Mouse (Mus musculus) gastrocnemius, postnatal 36 days (tissue): ENCODE data around the gene Asb6. TPM values are rescaled to one million over a fixed set of nuclear protein-coding genes. Genes with fewer than 3 reads are reported as not detected.

ENCODE experiments used
- DNase-seq, 2 experiments: peaks; one replicate each; pipeline ENCODE4 v3.0.0; 2022
- intact Hi-C: fragments of 180-260 bp; cut with DNase I; formaldehyde crosslinking; loops from one replicate; pipeline ENCODE4 v1.15.1; 2025
- total RNA-seq, 2 experiments: library from RNA; stranded (reverse); gene quantifications; 2 replicates each; pipeline ENCODE4 v1.2.3; 2021

The Asb6 gene
- total RNA-seq, 2 experiments from 2014 or later, result 6.6 to 7.6 TPM

DNA sequence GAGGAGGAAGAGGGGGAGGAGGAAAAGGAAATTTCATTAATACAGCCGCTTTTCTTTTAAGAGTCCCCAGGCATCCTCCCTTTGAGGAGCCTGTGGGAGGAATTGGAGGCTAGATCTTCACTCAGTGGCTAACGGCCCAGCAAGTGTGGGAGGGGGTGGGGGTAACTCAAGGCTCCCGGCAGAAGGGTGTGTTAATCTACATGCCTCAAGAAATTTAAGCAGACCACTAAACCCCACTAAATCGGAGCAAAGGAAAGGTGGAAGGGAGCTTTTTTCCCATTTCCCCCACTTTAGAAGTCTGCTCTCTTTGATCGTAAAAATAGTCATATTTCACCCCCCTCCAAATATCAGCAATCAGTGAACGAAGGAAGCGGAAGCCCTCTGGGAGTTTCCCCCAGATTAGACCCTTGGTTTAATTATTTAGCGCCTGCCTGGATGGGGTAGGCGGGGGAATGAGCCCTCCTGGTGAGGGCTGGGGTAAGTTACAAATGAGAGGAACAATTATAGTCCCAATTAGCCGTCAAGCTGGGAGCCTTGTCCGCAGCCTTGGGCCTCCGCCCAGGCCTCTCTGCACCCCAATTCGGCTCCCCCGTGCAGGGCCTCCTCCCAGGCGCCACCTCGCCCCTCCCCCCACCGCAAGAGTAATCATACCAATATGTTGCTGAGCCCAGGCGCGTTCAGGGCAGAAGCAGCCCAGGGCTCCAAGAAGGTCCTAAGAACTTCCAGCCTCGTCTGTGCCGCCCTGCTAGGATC lies 6.3 kb upstream of the Asb6 start:
- intact Hi-C loops, result no loop called here
- no peak for DNase-seq

DNA sequence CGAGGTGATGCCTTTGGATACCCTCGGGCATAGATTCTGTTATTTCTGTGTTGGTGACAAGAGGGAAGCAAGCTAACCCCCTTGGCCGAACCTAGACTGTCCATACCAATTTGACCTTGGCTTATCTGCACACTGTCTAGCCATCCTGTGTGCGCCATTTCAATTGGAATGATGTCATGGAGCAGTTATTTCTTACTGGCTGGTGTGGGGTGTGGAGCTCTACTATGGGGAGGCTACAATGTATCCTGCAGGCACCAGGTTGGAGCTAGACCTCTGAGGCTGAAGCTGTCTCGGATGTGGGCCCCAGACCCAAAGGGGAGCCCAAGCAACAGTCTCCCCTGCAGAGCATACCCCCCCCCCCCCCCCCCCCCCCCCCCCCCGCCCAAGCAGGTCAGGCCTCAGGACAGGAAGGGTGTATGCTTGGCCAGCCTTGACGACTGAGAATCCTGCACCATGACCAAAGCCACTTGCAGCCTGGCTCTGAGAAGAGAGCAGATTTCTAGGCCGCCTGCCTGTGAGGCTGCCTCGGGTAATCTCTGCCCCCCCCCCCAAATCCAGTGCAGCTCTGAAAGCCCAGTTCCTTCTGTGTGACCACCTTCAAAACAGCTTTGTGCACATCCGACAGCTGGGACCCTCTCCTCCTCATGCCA lies 4.4 kb upstream of the Asb6 start, which contains the start of gene Prrx2:
Prrx2 (plus strand) TSS at position 600 of the 650 bp plus-strand sequence.
- intact Hi-C loops, result no loop called here

DNA sequence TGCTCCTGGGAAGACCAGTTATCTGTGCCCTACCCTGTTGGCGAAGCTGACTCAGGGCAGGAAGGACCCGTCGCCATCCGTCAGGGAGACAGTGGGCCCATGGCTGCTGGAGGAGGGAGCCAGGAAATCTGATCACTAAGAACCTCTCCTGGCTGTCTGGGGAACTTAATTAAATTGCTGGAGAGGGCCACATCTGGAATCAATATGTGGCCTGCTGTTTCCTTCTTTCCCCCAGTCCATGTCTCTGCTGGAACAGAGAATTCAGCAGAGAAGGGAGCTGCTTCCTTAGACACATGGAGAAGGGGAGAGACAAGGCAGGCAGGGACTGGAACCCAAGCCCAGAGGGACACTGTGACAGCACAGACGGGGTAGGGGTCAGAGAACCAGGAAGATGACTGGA lies 3.5 kb upstream of the Asb6 start:
- no peak for DNase-seq
- intact Hi-C loops, result no loop called here

More for the DNA sequence above, 4.4 kb upstream of the Asb6 start, which contains the start of gene Prrx2:
- DNase-seq, result no peak

DNA sequence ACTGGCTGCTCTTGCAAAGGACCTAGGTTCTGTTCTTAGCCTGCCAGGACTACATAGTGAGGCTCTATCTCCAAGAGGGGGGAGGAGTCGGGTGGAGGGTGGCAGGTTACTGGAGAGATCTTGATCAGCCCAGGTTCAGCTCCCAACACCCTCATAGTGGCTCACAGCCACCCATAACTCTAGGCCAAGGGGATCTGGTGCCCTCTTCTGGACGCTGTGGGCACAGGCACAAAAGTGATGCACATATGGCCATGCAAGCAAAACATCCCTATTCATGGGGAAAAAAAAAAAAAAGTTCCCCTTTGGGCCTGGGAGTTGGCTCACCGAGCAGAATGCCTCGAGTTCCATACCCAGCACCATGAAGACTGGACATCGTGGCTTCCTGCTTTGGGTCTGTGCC lies 818 bp downstream of the Asb6 start:
- intact Hi-C loops, result loop anchor here (5.0 kb wide), 1 partner anchor 103 kb away; no protein-coding TSS in a partner anchor
- no peak for DNase-seq

DNA sequence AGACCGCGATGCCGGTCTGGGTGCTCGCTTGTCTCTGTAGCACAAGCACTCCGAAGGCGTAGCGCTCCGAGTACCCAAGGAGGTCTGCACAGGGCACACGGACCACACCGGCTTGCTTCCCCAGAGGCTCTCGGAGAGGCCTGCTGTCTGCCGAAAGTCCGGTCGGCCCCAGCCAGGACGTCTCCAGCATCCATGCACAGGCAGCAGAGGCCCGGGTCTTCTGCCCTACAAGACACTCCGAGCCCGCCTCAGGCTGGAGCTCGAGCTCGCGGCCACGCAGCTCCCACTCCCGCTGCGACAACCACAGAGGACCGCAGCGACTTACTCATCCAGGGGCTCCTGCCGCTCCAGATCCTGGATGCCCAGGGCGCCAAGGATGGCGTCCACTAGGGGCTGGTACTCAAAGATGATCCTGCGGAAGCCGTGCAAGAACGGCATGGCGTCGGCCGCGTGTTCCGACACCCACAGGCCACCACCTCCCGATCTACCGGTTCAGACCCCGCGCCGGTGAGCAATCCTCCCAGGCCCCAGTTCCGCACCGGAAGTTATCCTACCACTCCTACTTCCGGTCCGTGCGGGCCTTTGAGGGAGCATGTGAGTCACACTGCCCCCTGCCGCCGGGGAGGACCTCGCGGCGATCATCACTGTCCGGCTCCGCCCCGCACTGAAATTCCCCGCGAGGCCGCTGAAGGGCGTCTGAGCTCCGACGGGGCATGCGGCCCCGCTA lies 2.2 kb downstream of the Asb6 start:
- DNase-seq, result peak; percentile 93 to 98
- intact Hi-C loops, result loop anchor here (5.0 kb wide), 1 partner anchor 104 kb away; no protein-coding TSS in a partner anchor

DNA sequence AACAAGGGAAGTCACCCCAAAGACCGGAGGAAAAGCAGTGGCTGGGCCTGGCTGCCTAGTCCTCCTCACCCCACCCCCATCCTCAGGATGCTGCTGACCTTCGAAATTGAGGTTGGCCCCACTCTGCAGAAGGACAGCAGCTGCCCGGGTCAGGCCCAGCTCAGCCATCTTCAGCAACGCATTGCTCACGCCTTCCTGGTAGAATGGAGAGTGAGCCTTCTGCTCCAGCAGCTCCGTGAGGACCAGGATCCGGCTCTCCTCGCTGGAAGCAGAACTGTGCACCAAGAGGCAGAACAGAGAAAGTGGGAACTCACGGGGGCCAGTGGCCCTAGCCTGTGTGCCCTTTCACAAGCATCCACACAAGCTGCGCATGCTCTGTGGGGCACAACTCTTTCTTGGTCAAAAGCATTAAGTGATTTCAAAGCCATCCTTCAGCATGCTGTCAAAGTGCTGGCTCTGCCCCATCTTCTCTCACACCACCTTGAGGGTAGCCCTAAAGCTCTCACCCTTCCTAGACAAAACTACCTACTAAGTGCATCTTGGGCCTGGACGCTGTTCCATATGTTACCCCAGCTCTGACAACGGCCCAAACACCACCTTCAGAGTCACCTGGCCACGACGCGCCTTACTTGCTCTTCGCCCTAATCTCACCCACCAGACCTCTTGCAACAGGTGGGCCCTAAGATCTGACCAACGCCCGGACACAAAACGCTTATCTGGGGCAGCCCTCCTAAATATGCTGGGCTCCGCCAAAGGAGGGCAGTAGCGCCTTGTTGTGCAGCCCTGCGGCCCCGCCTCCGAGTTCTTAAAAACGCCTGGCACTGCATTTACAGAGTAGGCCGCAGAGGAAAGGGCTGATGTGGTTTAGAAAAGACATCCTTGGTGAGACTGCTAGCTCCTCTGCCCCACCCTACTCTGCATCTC lies 3.0 kb downstream of the Asb6 start:
- no peak for DNase-seq
- intact Hi-C loops, result loop anchor here (5.0 kb wide), 1 partner anchor 105 kb away; no protein-coding TSS in a partner anchor

DNA sequence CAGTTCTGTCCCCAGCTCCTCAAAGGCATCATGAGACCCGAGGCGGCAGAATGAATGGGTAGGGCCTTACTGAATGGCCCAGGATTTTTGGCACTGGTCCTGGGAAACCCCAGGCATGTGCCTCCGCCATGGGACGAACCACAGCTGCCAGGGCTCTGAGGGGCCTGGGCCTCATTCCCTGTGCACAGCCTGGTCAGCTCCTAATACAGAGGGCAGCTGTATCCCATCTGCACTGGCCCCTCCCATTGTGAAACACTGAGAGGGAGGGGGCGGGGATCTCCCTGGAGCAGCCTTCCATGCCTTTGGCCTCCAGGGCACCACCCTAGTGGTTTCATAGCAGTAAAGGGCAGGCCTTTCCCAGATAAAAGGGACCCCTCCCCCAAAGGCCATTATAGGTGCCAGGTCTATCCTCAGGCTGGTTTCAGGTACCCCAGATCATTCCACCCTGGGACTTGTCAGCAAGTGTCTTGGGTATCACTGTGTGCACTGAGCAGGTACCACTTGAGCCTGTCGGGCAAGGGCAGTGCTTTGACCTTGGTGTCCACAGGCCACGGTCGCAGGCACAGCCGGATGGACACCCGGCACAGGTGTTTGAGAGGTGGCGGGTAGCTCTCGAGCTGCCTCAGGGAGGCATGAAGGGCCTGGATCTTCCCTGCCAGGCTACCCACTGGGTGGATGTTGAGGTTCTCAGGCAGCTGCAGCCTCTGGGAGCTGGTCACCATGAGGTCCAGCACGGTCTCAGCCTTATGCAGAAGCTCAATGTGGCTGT lies 6.6 kb downstream of the Asb6 start:
- DNase-seq, result no peak

DNA sequence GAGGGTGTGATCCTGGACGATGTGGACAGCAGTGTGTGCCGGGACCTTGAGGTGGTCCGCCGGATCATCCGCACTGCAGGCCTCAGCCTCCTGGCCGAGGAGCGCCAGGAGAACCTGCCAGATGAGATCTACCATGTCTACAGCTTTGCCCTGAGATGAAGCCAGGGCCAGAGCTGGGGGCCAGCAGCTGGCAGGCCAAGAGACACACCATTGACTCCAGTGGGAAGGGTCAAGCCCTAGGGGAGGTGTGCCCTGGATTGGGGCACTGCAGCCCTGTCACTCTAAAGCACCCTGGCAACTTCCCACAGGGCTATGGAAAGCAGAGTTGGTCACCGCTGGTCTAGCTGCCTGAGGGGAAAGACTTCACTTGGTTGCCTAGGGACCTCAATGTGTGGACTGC lies 7.7 kb downstream of the Asb6 start:
- DNase-seq, result no peak
- intact Hi-C loops, result no loop called here

More for the DNA sequence above, 6.6 kb downstream of the Asb6 start:
- intact Hi-C loops, result no loop called here

DNA sequence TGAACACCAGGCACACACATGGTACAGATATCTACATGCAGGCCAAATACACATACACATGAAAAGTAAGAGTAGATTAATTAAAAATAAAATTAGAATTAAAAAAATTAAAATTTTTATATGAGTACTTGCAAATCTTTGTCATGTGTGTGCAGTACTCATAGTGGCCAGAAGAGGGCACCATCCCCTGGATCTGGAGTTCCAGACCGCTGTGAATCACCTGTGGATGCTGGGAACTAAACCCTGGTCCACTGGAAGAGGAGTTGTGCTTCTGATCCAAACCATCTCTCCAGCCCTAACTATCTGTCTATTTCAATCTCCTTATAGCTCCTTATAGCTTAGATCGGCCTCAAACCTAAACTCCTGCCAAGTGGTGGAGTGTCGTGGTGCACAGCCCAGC lies 9.1 kb downstream of the Asb6 start:
- intact Hi-C loops, result no loop called here
- no peak for DNase-seq

DNA sequence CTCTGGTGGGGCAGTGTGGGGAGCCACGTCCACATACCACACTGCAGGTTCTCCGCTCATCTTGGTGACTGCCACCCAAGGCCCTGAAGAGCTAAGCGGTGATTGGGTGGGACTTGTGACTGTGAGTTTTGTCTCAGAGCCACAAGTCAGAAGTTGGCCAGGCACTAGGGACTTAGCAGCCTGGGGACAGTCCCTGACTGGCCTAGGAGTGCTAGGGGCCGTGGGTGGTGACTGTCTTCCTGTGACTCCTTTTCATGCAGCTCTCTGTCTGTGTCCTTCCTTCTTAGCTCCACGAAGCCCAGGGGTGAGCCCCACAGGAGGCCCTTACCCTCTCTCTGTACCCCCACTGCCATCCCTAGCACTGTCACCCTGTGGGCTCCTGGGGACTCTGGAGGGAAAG lies 10.3 kb downstream of the Asb6 start:
- no peak for DNase-seq
- intact Hi-C loops, result no loop called here

DNA sequence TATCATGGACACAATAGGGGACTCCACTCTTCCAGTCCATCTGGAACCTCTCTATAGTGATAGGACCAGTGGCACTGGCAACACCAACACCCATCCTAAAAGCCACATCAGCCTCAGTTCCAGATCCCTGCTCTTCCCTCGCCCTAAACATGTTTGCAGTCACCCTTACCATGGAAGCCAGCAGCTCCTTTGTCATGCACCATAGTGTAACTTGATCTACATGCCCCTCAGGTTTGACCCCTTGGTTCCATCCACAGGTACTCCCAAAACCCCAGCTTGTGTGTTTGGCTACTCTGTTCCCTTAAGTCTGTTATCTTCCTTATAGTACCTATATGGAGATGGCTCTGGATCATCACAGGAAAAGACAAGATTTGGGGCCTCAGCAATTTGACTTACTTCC lies 13.8 kb downstream of the Asb6 start:
- intact Hi-C loops, result no loop called here
- no peak for DNase-seq

DNA sequence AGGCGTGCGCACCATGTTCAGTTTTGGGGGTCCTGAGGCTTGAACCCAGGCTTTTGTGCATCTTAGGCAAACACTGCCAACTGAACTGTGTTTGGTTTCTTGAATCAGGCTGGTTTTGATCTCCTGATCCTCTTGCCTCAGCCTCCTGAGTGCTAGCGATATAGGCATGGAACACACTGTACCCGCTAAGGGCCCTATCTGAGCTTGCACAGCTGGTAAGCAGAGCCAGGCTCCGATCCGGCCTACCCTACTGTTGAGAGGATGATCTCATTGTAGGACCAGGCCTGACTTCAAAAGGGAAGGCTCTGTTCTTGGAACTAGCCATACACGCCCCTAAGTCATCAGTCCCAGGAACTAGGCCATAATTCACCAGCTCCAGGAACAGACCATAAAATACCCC lies 19.6 kb downstream of the Asb6 start:
- no peak for DNase-seq
- intact Hi-C loops, result no loop called here

DNA sequence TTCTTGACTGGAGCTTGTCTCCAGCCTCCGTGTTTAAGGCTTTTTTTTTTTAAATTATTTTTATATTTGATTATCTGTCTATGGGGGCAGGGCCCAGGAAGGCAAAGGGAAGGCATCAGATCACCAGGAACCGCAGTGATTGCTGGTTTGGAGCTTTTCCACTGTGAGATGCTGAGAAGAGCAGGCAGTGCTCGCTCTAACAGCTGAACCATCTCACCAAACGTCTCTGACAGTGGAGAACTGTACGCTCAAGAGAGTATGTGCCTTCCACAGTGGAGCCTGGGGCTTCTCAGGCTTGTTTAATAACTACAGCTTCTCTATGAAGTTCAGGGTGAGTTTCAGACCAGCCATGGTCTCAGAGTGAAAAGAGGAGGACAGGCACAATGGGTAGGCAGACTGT lies 20.6 kb downstream of the Asb6 start:
- no peak for DNase-seq
- intact Hi-C loops, result no loop called here

DNA sequence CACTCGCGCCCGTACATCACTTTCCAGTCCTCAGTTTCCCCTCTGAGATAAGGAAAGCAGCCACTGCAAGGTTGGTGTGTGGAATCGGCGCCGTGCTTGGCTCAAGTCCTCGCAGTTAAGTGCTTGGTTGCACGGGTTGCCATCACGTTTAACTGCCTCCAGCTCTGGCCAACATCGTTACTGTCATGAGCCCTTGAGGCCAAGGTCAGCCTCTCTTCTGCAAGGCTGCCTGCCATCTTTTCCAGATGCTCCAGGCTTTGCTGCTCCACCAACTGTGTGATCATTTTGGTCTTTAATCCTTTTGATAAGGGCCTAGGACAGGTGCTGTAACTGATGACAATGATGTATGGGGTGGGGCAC lies 21.9 kb downstream of the Asb6 start:
- intact Hi-C loops, result no loop called here
- no peak for DNase-seq

DNA sequence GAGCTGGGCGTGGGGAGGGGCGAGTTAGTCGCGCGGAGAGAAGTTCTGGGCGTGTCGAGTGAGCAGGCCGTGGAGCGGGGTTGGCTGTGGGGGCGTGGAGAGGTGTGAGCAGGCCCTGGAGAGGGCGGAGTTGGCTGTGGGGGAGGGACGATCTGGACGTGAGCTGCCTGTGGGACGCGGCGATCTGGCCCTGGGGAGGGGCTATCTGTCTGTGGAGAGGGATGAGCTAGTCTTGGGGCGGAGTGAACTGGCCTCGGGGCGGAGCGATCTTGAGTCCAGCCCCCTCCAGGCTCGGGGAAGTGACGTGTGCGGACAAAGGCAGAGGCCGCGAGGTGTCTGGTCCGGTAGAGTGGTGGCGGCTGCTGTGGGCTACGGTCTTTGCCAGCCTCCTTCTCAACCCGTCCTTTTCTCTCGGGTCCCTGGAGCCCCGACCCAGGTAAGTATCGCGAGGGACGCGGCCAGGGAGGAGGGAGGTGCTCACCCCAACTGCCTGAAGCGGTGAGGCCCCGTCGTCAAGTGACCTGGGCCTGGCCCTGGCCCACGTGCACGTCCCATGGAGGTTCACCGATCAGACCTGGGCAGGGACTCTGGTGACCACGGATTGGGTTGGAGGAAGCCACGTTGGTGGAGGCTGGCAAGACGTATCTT lies 22.4 kb downstream of the Asb6 start, which contains the start of gene Ntmt1:
Ntmt1 (plus strand) TSS at position 179 of the 648 bp plus-strand sequence.
- DNase-seq, result peak; percentile 98 to 100
- intact Hi-C loops, result no loop called here

DNA sequence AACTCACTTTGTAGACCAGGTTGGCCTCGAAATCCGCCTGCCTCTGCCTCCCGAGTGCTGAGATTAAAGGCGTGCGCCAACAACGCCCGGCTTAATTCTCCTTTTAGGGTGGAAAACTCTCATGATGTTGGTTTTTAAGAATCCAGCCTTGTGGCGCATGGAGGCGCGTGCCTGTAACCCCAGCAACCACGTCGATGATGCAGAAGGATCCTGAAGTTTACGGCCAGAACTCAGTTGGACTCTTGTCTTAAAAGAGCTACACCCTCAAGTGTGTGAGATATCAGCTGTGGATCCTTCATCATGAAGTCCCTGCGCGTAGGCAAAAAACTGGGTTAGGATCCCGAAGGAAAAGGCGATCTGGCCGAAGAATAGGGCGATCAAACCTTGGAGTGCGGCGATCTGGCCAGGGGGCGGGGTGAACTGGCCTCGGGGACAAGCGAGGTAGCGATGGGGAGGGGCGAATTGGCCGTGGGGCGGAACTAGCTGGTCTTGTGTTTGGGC lies 22.9 kb downstream of the Asb6 start:
- DNase-seq, result no peak

DNA sequence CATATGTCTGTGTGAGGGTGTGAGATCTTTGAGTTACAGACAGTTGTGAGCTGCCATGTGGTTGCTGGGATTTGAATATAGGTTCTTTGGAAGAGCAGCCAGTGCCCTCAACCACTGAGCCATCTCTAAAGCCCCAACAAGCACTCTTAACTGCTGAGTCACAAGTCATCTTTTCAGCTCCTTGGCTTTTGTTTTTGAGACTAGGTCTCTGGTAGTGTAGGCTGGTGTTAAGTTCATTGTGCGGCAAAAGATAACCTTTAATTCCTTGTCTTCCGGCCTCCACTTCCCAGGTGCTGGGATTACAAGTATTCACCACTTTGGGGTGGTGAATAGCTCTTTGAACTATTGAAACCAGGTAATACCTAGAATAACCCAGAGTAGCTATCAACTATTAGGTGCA lies 24.1 kb downstream of the Asb6 start:
- intact Hi-C loops, result no loop called here
- DNase-seq, result no peak

More for the DNA sequence above, 22.9 kb downstream of the Asb6 start:
- intact Hi-C loops, result no loop called here

DNA sequence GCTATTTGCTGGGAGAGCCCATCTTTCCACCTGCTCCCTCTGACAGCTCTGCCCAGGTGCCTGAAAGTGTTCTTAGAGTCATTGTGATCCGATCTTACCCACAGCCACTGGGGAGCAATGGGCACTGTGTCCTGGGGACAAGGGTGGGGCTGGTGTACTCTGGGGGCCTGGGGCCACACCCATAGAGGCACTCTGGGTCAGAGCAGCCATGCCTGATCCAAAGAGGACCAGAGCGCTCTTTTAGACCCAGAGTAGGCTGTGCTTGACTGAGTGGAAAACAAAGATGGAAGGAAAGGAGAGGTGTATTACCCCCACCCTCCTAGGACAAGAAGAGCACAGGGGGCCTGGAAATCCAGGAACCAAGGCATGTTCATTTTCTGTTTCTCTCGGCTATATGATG lies 26.5 kb downstream of the Asb6 start, which contains the start of gene 1700001O22Rik:
1700001O22Rik (minus strand) TSS at position 58 of the 400 bp plus-strand sequence.
- intact Hi-C loops, result no loop called here
- no peak for DNase-seq
